Mouse (Mus musculus) ES-E14 (cell line): ENCODE results near the gene Gkn2. TPM values are rescaled to one million over a fixed set of nuclear protein-coding genes. Genes with fewer than 3 reads are reported as not detected.

ENCODE experiments used
- DNase-seq: peaks from one replicate; pipeline ENCODE4 v3.0.0-alpha.2; 2013; ENCODE audit warnings: low read depth, low spot score
- H3K27ac ChIP-seq: 2 replicates; pipeline ENCODE4 v1.5.1; 2012; ENCODE audit warnings: low read depth, mild to moderate bottlenecking, low read length, moderate library complexity, mixed read lengths; ENCODE audit not compliant: poor library complexity, insufficient read depth, severe bottlenecking
- H3K36me3 ChIP-seq: 2 replicates; pipeline ENCODE4 v1.6.1; 2012; ENCODE audit warnings: mild to moderate bottlenecking, low read length, moderate library complexity, mixed read lengths; ENCODE audit not compliant: control insufficient read depth, poor library complexity, insufficient read depth, severe bottlenecking
- H3K4me1 ChIP-seq, 2 experiments: fragments of 150-350 bp in 1 of 2; sonication (generic) in 1 of 2; 2 replicates each; pipeline ENCODE4 v1.6.1; 2012; ENCODE audit warnings: low read length in 2 of 2, mild to moderate bottlenecking in 1 of 2, mixed read lengths in 1 of 2; ENCODE audit not compliant: control insufficient read depth in 2 of 2, insufficient read depth in 2 of 2, poor library complexity in 1 of 2
- H3K4me3 ChIP-seq, 2 experiments: fragments of 150-350 bp in 1 of 2; sonication (generic) in 1 of 2; 2 replicates each; pipeline ENCODE4 v1.5.1; 2012; ENCODE audit warnings: low read length in 2 of 2, low read depth in 1 of 2, mild to moderate bottlenecking in 1 of 2, mixed read lengths in 1 of 2; ENCODE audit not compliant: insufficient read depth in 1 of 2, poor library complexity in 1 of 2, severe bottlenecking in 1 of 2
- H3K9ac ChIP-seq: 2 replicates; pipeline ENCODE4 v1.6.1; 2012; ENCODE audit warnings: low read depth, mild to moderate bottlenecking, low read length, mixed read lengths; ENCODE audit not compliant: poor library complexity, insufficient read depth, severe bottlenecking
- H3K9me3 ChIP-seq: fragments of 150-350 bp; sonication (generic); 2 replicates; pipeline ENCODE4 v1.6.1; 2012; ENCODE audit warnings: low read depth, mild to moderate bottlenecking, low read length; ENCODE audit not compliant: control insufficient read depth, insufficient read depth
- CHD2 ChIP-seq: IDR thresholded peaks from 2 replicates; pipeline ENCODE4 v1.6.1; 2014; ENCODE audit warnings: mild to moderate bottlenecking, low read depth, low read length, inconsistent platforms
- HCFC1 ChIP-seq: IDR thresholded peaks from 2 replicates; pipeline ENCODE4 v1.6.1; 2012; ENCODE audit warnings: low read length, inconsistent platforms, borderline replicate concordance; ENCODE audit not compliant: insufficient read depth
- MAFK ChIP-seq: IDR thresholded peaks from 2 replicates; pipeline ENCODE4 v1.6.1; 2014; ENCODE audit warnings: mild to moderate bottlenecking, low read depth, low read length, inconsistent platforms; ENCODE audit not compliant: insufficient read depth
- ZC3H11A ChIP-seq: IDR thresholded peaks from 2 replicates; pipeline ENCODE4 v1.6.1; 2012; ENCODE audit warnings: low read depth, mild to moderate bottlenecking, inconsistent platforms, low read length, borderline replicate concordance
- ZNF384 ChIP-seq: IDR thresholded peaks from 2 replicates; pipeline ENCODE4 v1.6.1; 2012; ENCODE audit warnings: low read depth, low read length, inconsistent platforms
- in situ Hi-C, 2 experiments: fragments of 600-800 bp; cut with MboI; formaldehyde crosslinking; loops; one replicate each; pipeline ENCODE4 v1.15.1; 2025; ENCODE audit warnings: low sequenced_read_pairs in 2 of 2, inconsistent platforms in 1 of 2; ENCODE audit not compliant: unreplicated experiment in 2 of 2
- total RNA-seq: library from RNA; depleted of rRNA; stranded (reverse); fragments of 300-350 nt; gene quantifications from 2 replicates; pipeline ENCODE4 v1.2.3, GENCODE M21; 2012

The Gkn2 gene
- total RNA-seq, 1 experiment, result not detected

DNA sequence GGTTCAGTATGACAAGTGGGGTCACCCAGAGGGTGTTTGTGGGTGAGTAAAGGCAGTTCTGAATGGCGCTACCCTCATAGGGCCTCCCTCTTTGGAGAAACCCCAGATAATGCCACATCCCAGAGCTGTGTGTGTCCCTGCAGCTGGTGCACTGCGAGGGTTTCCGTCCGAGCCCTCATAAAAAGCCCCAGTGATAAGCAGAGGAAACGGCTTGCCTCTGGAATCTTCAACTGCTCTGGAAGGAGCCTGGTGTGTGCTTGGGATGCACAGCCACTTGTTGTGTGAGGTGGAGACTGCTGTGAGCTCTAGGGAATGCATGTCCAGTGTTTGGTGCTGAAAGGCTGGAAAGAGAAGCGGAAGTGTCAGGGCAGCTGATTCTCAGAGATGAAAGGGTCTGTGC is 28.3 kb downstream of the Gkn2 start:
- Histone ChIP-seq H3K36me3 (no peaks in the 10 kb centered on the region), H3K4me1 (no peaks in the 10 kb centered on the region), H3K9me3 (no peaks in the 10 kb centered on the region), H3K27ac (no peak overlapping the region), H3K4me3 (no peak overlapping the region), H3K9ac (no peak overlapping the region)
- no peak for DNase-seq
- no peak for TF ChIP-seq HCFC1
- TF ChIP-seq CHD2, result no peak
- TF ChIP-seq MAFK, result no peak
- no peak for TF ChIP-seq ZC3H11A
- TF ChIP-seq ZNF384, result no peak
- in situ Hi-C loops, result no loop called here

DNA sequence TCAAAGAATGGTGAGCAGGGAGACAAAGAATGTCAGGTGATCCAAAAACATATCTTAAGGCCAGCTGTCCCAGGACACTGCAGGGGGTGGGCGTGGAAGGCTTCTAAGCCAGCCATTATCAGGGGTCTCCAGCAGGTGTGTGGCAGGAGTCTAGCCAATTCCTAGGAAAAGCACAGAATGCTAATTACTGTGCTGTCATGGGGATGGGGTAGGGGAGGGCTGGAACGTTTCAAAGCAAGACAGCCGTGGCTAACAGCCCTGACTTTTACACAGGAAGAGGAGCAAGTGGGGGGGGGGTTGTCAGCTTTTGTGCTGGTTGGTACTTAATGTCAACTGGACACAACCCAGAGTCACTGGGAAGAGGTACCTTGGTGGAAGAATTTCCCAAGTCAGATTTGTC is 38.9 kb downstream of the Gkn2 start:
- H3K4me1 ChIP-seq, result peaks cover 0 to 5% of the 10 kb centered on the region in 2 experiments; a peak in 1 of 4 replicates
- H3K9ac ChIP-seq, result no peak overlapping the region
- no peaks in the 10 kb centered on the region for H3K9me3 ChIP-seq
- no peak overlapping the region for H3K4me3 ChIP-seq
- H3K27ac ChIP-seq, result no peak overlapping the region
- peak; percentile 8 for DNase-seq
- in situ Hi-C loops, result no loop called here
- no peaks in the 10 kb centered on the region for H3K36me3 ChIP-seq
- no peak for TF ChIP-seq ZC3H11A
- no peak for TF ChIP-seq CHD2
- TF ChIP-seq HCFC1, result no peak
- no peak for TF ChIP-seq ZNF384
- TF ChIP-seq MAFK, result no peak

DNA sequence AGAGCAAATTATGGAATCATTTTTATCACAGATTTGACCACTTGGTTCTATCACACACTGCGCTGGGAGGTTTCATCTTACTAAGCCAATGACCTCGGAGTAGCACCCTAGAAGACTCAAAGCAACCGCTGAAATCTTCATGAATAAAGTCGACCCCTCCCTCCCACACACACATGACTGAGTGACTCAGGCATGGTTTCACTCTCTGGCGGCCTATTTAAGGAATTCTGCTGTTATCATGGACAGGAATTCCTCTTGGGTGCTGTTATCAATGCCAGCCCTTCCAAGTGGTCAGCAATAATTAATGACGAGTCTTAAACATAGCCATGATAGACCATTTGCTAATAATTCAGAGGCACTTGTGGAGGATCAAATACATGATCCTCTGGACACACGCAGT is 49.1 kb downstream of the Gkn2 start:
- Histone ChIP-seq H3K27ac (no peak overlapping the region), H3K4me1 (no peaks in the 10 kb centered on the region), H3K9me3 (no peaks in the 10 kb centered on the region), H3K36me3 (0 out of 2 replicates have a peak, but pooled peaks cover 1% of the 10 kb centered on the region), H3K4me3 (no peak overlapping the region), H3K9ac (no peak overlapping the region)
- no peak for DNase-seq
- TF ChIP-seq ZNF384 (no peak), CHD2 (no peak), HCFC1 (no peak), MAFK (no peak), ZC3H11A (no peak)
- in situ Hi-C loops, result no loop called here

GRCm38 (mm10) chr6:87424037-87424816 is 51.1 kb downstream of the Gkn2 start:
- H3K36me3 ChIP-seq, result 0 out of 2 replicates have a peak, but pooled peaks cover 1% of the 10 kb centered on the region
- no peak for DNase-seq
- in situ Hi-C loops, result no loop called here
- TF ChIP-seq ZC3H11A, result no peak
- no peak for TF ChIP-seq MAFK
- TF ChIP-seq ZNF384, result no peak
- no peak for TF ChIP-seq HCFC1
- no peak for TF ChIP-seq CHD2
- no peak overlapping the region for H3K9ac ChIP-seq
- H3K4me3 ChIP-seq, result no peak overlapping the region
- H3K9me3 ChIP-seq, result no peaks in the 10 kb centered on the region
- H3K27ac ChIP-seq, result no peak overlapping the region
- no peaks in the 10 kb centered on the region for H3K4me1 ChIP-seq
